Mouse (Mus musculus) heart, postnatal 0 days (tissue): ENCODE results near the gene Eif3m.

Source experiments
- CTCF ChIP-seq: IDR thresholded peaks from 2 replicates; pipeline ENCODE4 v1.5.1; 2016; ENCODE audit warnings: antibody characterized with exemption, control low read depth, low read depth
- EP300 ChIP-seq: IDR thresholded peaks from 2 replicates; pipeline ENCODE4 v1.6.1; 2016; ENCODE audit warnings: antibody characterized with exemption, low read depth

GRCm38 (mm10) chr2:105037956-105038569 is 21.2 kb upstream of the Eif3m start:
- no peak for TF ChIP-seq CTCF
- no peak for TF ChIP-seq EP300
